Mouse (Mus musculus) R1 (cell line): ENCODE measurements at regions not wholly inside any gene's neighbourhood (a gene's known extent, or its start where the extent isn't known, plus 50 kb on each side); places are given as distances from the start of the nearest gene placed in this dataset.

Experiments used
- DNase-seq: peaks from one replicate; pipeline ENCODE4 v3.0.0-alpha.2; 2018; ENCODE audit warnings: low read depth, low spot score

GRCm38 (mm10) chr7:83245867-83246266 lies 338.9 kb upstream of the Tmc3 start:
- no peak for DNase-seq

DNA sequence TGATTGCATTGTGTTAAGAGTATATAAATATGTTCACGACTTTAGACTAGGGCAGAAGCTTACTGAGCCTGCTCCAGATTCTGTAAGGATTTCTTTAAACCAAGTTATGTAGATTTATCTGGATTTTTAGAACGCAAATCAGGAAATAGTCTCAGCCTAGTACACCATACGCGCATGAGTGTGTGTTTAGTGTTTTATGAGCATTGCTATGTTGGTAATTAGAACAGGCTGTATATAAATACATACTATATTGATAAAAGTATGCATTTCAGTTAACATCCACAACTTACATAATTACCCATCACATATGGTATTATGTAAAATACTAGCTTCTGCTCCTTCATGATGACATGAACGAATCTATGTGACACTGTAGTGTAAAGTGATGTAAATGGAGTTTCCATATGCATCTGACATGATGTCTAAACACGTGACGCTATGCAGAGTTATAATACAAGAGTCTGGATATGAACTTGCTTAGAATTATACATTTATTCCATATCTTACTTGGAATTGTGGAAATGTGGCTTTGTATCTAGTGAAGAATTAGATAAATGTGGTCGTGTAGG lies 332.6 kb upstream of the Tmc3 start:
- no peak for DNase-seq

GRCm38 (mm10) chr7:83253001-83253400 lies 331.7 kb upstream of the Tmc3 start:
- no peak for DNase-seq

DNA sequence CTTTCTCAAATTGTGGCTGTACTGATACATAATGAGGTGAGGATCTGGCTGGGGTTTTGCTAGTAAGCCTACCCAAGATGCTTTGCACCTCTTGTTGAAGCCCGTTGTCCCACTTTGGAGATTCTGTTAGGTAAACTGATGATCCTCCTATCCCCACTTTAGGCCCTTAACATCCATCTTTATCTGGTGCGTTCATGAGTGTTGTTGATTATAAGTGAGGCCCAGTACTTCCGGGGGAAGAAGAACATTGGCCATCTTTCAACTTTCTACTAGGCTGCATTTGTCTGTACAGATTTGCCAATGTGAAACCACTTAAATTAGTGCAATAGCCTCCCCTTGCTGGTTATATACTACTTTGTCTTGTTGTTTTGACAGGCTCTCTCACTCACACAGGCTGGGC lies 331.3 kb upstream of the Tmc3 start:
- no peak for DNase-seq

GRCm38 (mm10) chr7:83254411-83254810 lies 330.3 kb upstream of the Tmc3 start:
- DNase-seq: no peak

DNA sequence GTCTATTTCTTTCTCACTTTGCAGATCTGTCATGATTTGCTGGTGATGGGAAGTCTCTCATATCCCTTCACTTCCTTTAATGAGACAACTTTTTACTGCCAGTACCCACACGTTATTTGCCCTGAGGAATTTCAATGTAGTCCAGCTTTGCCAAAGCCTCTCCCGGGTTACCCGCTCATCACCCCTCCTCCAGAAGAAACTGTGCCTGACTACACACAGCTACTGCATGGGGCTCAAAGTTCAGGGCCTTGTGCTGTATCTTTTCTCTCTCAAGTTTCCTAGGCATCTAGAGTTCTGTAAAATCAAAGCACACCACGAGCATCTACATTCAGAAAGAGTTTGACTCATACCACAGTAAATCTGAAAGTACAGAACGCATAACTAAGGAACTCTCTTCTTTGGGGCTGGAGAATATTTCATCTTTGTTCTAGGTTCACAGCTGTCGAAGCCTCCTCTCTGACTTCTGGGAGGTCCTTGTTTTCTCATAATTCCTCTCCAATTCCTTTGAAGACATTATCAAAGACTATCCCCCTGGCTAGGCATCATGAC lies 328.4 kb upstream of the Tmc3 start:
- no peak for DNase-seq

GRCm38 (mm10) chr7:83258363-83258916 lies 326.3 kb upstream of the Tmc3 start:
- no peak for DNase-seq

DNA sequence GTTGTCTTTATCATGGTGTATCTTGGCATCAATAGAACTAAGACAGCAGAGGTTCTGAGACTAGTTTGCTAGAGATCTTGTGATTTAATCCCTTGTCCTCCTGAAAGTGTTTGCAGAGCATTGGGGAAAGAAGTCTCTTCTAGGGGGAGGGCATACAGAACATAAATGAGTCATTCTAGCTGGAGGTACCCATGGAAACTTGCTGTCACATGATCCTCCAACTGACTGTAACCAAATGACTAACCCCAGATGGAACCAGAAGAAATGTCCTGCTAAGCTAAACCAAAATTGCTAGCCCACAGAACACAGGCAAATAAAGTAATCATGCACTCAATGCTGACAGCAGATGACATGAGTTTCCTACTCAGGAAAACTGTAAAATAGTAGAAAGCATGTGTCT lies 323.2 kb upstream of the Tmc3 start:
- DNase-seq: no peak

- no peak for DNase-seq
Observed at GRCm38 (mm10) chr7:83289915-83290773, 294.6 kb upstream of the Tmc3 start.

DNA sequence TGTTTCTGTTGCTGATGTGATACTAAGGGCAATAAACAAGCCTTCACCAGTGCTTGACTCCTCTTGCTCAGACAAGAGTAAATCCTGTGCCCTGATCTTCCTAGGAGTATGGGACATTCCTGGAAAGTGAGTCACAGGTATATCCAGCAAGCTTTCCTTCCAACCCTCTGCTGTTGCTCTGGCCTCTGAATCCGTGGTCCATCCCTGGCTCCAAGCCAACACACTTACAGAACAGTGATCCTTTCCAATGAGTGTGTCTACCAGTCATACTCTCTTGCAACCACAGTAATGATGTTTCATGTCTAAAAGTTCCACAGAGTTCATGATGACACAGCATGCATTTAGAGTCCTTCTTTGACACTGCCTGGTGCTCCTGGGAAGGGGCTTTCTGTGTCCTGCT lies 277.6 kb upstream of the Tmc3 start:
- DNase-seq: no peak

DNA sequence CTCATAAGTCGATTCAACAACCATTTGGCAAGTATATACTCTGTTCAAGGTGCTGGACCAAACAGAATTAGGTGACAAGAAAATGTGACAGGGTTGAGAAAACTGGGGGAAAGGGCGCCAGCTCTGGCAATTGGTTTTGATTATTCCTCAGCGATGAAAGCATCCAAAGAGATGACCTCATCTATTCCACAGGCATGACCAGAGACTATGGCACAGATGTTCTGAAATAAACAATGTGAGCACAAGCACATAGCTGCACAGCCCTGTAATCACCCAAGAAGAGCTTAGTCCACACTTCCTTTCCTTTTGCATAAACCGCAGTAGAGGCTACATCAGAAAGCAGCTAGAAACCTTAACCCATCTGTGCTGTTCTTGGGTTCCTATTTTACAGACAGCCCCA lies 272.6 kb upstream of the Tmc3 start:
- DNase-seq: no peak

DNA sequence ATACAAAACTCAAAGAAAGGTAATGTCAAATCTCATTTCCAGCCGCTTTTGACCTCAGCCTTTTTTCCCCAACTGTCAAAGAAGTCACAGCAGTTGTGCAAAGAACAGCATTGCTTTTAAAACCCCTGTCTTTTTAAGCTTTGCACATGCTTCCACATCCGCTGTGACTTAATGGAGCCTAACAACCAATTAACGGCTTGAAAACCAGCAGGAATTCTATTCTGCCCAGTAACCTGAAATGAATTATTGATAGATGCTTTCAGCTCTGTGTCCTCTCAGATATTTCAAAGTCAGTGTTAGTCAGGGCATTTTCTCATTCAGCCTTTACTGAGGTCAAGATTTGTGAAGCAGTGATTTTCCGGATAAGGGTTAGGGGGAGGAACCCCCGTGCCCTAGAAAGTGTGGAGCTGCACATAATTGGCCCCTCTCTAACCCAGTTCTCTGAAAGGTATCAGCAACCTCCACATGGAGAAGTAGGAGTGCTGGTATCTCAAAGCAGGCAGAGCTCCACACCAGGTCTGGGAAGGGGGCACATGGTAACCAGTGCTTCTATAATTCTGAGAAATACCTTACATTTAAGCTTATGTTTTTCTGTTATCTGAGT lies 254.8 kb upstream of the Tmc3 start:
- DNase-seq: no peak

DNA sequence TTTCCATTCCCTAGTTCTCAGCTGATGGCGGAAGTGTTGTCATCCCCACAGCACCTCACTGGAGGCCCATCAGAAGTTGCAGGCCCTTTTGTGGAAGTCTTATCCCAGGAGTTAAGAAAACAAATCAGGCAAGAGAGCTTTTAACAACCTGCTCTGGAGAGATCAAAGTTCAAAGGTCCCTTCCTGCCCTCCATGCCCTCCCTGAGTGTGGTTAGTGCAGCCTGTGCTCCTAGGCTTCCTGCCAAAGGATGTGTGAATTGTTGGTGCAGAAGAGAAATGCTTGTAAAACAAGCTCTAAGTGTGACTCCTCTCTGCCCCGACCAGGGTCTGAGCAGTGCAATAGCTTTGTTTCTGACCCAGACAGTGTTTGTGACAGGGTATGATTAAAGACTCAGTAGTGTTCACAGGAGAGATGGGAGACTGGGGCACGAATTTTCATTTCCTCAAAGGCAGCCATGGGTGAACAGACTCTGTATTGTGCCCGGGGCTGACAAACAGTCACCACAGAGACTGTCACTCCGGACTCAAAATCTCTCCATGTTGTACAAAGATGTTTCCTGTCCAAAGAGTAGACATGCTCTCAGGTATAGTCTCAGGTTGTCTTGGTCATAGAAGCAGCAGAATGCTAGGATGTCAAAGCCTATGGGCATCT lies 237.5 kb upstream of the Tmc3 start:
- no peak for DNase-seq

DNA sequence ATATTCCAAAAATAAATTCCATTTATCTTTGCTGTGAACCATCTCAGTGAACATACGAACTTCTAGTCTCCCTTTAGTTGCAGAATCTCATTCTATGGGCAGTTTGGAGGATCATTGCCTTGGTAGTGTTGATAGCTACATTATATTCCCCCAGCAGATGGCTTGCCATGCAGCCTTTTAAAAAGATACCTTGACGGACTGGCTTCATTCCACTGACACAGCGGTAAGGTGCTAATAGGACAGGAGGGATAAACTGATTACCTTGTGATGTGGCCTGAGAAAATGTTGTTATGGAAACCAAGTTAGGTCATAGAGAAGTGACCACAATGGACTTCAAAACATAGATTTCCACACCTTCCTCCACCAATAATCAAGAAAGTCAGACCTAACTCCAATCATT lies 215.5 kb upstream of the Tmc3 start:
- DNase-seq: no peak

GRCm38 (mm10) chr7:83369605-83370004 lies 215.1 kb upstream of the Tmc3 start:
- DNase-seq: no peak

DNA sequence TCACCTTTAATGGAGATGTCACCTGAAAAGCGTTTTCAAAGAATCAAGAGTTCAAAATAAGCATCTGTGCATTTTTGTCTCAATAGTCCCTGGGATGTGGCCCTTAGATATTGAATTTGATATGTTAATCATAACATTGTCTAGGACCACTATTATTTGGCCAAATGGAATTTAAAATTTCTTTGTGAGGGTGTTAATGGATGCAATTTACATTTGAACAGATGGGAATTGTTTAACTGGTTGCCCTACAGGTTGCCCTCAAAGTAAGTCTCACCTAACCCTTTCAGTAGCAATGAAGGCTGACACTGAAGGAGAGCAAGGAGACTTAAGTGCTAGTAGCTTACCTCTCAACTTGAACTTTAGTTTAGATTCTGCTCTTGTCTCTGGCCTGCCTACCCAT lies 207.9 kb upstream of the Tmc3 start:
- DNase-seq: peak; percentile 16

GRCm38 (mm10) chr7:83381381-83382181 lies 203.1 kb upstream of the Tmc3 start:
- DNase-seq: no peak

DNA sequence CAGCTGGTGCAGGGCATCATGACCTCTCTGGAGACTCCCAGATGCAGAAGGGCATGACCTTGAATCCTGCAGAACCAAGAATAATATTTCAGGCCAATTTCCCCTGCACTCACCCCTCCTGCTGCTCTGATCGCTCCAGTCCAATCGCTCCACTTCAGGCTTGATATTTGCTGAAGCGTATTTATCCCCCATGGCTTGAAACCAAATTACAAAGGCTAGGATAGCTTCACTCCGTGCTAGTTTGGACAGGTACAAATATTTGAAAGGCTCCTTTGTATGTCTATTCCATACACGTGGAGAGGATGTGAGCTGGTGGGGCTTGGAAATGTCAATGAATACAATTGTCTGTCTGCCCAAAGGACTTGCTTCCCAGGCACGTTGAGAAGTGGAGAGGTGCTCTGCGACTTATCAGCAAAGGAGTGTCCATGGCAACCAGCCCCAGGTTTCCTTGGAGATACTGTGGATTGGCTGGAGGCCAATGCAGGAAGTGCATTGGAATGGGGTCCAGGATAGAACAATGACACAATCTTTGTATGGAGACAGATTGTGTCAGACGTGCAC lies 201.8 kb upstream of the Tmc3 start:
- DNase-seq: peak; percentile 74

- DNase-seq: no peak
Observed at GRCm38 (mm10) chr7:83391388-83391787, 193.3 kb upstream of the Tmc3 start.

GRCm38 (mm10) chr7:83392181-83392580 lies 192.5 kb upstream of the Tmc3 start:
- DNase-seq: no peak

GRCm38 (mm10) chr7:83392625-83393024 lies 192.1 kb upstream of the Tmc3 start:
- no peak for DNase-seq
